13 mouse cellular contexts compared by ENCODE assay signal in genomic region chr16:73707051-73707450, GRCm38 (mm10).
A peak's percentile ranks its signal among the peaks of the same experiment; 100 is the strongest.
DNase-seq lines count a peak whose midpoint lies in the region.
"Had no signal": no experiment of that assay in that cellular context is flagged by ENCODE, and none has a peak within 500 bp of the region (broad histone marks: within the 10 kb centered on the region; RNA-seq: fewer than 3 reads in every experiment).

No protein-coding gene starts in this region.

- peak; percentile 9 to 11 for DNase-seq in cerebellum, postnatal 10 days
- no peak for DNase-seq in cerebellum, adult 11 months
- peak; percentile 3 to 42 for DNase-seq in frontal cortex, postnatal 36 days (ENCODE audit: low spot score in 2 of 2)
- DNase-seq in frontal cortex, postnatal 10 days (ENCODE audit: low spot score in 2 of 2) = no peak
- DNase-seq in retina, postnatal 1 day = peak; percentile 10
- no peak for DNase-seq in retina, embryonic 14.5 days (ENCODE audit: low spot score)
- DNase-seq in layer of hippocampus, postnatal 14 days (ENCODE audit: low spot score in 2 of 2) = peak; percentile 4 to 58
- DNase-seq in kidney, postnatal 36 days = no peak
- DNase-seq: adrenal gland, postnatal 10 days; cerebellum, adult 18-20 months; cerebellum, postnatal 36 days; right cerebral cortex, postnatal 14 days; thymus, adult 2 months had no signal

Comparison
In these comparisons a context has a peak if more than half of its experiments do, and no peak if none do; other contexts are left out.
1. DNase-seq: peak in cerebellum, postnatal 10 days (2 of 2), frontal cortex, postnatal 36 days (2 of 2), retina, postnatal 1 day (single experiment) and layer of hippocampus, postnatal 14 days (2 of 2); none in cerebellum, adult 11 months (single experiment), frontal cortex, postnatal 10 days (0 of 2), retina, embryonic 14.5 days (single experiment) and kidney, postnatal 36 days (0 of 2).